Mouse (Mus musculus): ENCODE measurements around the gene Stpg3. TPM values are rescaled to one million over a fixed set of nuclear protein-coding genes. Genes with fewer than 3 reads are reported as not detected.

Stpg3 gene
- total RNA-seq, 2 experiments from 2014 or later = 0.37 to 0.40 TPM

- DNase-seq (ENCODE audit: low spot score in 2 of 2) = no peak
These were observed 23.1 kb upstream of the Stpg3 start for GRCm38 (mm10) chr2:25237522-25237921.

DNA sequence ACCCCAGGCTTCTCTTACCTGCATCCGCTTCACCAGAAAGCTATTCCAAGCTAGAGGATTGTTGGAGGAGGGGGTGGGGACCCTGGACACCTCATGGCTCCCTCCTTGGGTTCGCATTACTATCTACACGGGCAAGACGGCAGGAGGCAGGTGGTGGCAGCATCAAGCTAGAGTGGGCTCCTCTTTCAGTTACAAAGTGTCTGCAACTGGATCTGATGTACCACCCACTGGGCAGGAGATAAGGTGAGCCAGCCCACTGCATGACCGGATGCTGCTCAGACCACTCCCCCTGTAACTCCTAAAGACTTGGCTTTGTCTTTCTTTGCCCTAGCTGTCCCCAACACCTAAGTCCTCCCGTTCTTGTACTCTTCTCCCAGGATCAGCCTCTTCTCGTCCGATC lies 22.2 kb upstream of the Stpg3 start, which contains the start of gene Rnf224:
Gene Rnf224, minus strand, starts transcription at position 174 of the 400 bp plus-strand sequence.
- no peak for DNase-seq (ENCODE audit: low spot score in 2 of 2)

DNA sequence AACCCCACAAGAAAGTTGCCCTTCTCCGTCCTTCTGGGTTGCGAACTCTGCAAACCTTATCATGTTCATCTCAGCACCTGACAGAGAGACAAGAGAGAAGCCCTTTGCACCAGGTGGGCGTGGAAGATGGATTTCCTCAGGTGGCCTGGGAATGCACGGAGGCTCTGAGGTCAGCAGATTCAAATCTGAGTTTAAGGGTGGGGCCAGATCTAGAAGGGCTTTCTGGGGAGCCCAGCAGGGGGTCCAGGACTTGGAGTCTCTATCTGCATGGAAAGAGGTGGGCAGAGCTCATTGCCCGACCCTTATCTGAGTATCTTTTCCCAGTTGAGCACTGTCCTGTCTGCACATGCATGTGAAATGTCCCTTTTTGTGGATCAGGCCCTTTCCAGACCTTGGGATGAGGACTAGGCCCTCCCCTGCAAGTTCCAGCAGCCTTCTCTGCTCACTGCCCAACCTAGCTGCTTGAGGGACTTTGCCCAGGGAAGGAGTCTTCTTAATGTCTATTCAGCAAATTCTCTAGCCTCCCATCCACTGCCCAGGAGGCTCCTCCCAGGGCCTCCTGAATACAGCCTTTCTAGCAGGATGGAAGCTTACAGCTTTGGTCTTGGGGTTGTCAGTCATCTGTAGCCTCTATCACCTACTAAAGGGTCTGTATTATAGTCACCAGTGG lies 20.2 kb upstream of the Stpg3 start:
- DNase-seq (ENCODE audit: low spot score in 2 of 2) = no peak

DNA sequence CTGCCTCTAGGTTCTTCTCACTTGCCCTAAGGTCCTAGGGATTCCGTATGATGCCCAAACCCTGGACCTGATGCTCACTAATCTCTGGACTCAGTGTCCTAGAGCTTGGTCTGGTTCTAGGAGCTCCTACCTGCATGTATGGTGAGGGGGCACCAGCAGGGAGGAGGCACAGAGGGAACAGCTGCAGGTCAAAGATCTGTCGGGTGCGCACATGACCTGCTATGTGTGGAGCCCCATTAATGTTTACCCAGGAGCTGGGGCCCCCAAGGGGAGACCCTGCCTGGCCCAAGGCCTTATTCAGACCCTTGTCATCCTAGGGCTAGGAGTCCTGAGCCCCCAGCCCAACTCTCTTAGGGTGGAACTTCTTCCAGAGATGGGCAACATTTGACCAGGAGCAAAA lies 19.6 kb upstream of the Stpg3 start, which contains the start of gene Slc34a3:
Gene Slc34a3, minus strand, starts transcription at position 315 of the 400 bp plus-strand sequence.
- DNase-seq (ENCODE audit: low spot score in 2 of 2) = no peak

DNA sequence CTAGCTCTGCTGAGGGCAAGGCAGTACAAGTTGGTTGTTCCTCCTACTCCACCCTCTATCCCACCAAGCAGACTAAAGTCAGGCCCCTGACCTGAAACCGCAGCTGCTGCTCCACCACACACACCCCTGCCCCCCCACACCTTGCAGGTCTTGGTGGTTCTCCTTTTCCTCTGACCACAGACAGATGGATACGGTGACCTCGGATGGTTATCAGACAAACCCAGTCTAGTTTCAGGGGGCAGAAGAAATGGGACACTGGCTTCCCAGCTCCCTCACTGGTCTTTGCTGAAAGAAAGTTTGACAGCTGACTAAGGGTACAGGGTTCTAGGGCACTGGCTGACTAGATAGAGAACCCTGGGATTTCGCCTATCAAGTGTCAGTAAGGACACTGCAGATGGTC lies 19.0 kb upstream of the Stpg3 start:
- no peak for DNase-seq (ENCODE audit: low spot score in 2 of 2)

DNA sequence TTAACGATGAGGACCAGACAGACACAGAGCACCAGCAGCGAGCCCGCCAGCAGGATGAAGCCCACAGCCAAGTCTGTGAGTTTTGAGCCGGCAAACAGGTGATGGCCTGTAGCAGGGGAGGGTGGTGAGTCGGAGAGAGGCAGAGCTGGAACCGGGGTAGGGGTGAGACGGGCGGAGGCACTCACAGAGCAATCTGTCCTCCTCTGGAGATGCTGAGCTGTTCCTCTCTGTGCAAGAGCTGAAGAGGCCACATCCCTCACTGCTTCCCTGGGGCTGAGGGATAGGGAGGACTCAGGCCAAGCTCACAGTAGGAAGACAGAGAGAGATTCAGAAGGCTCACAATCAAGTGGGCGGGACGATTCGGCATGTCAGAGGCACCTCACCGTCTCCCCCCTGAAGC lies 16.6 kb upstream of the Stpg3 start:
- DNase-seq (ENCODE audit: low spot score in 2 of 2) = no peak

DNA sequence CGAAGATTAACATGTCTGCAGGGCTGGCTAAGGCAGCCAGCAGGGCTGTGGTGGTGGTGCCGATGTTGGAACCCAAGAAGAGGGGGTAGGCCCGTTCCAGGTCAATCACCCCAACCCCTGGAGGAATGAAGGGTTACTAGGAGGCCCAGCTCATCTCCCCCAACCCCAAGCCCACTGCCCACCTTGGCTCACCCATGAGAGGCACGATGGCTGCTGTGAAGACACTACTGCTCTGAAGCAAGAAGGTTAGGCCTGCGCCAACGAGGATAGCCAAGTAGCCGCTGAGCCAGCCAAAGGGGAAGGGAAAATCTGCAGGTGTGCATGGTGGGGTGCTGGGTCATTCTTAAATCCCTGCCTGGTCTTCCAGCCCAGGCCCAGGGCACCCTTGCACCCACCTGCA lies 16.1 kb upstream of the Stpg3 start:
- DNase-seq (ENCODE audit: low spot score in 2 of 2) = no peak

GRCm38 (mm10) chr2:25229582-25229981 lies 15.1 kb upstream of the Stpg3 start:
- no peak for DNase-seq (ENCODE audit: low spot score in 2 of 2)

DNA sequence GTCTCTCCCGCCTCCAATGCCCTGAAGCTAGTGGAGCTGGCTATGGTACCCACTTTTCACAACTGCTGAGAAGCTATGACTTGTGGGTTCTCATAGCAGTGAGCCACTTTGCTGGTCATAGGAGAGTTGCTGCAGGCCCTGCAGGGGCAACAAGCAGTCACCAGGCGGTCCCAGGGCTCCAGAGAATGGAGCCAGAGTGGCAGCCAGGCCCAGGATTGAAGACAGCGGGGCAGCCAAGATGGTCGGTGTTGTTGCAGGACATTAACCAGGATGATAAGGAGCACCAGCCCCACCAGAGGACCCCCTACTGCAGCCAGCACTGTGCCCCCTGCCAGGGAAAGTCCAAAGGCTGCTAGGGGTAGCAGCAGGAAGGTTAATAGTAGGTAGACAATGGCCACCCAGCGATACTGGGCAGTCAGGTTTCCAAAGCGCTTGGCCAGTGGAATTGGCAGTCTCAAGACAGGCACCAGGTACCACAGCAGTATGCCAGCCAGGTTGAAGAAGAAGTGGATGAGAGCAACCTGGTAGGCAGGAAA lies 14.6 kb upstream of the Stpg3 start:
- DNase-seq (ENCODE audit: low spot score in 2 of 2) = no peak

- peak; percentile 79 to 81 for DNase-seq (ENCODE audit: low spot score in 2 of 2)
These were observed 14.0 kb upstream of the Stpg3 start for GRCm38 (mm10) chr2:25228431-25228889.

GRCm38 (mm10) chr2:25227406-25227805 lies 13.0 kb upstream of the Stpg3 start:
- no peak for DNase-seq (ENCODE audit: low spot score in 2 of 2)

- DNase-seq (ENCODE audit: low spot score in 2 of 2) = no peak
These were observed 12.4 kb upstream of the Stpg3 start for GRCm38 (mm10) chr2:25226864-25227263.

- no peak for DNase-seq (ENCODE audit: low spot score in 2 of 2)
These were observed 11.5 kb upstream of the Stpg3 start for GRCm38 (mm10) chr2:25225811-25226379.

- DNase-seq (ENCODE audit: low spot score in 2 of 2) = peak; percentile 95 to 98
These were observed 10.6 kb upstream of the Stpg3 start for GRCm38 (mm10) chr2:25224766-25225752.

- no peak for DNase-seq (ENCODE audit: low spot score in 2 of 2)
These were observed 10.0 kb upstream of the Stpg3 start, which contains the start of gene Tubb4b for GRCm38 (mm10) chr2:25224492-25224765. Gene Tubb4b, minus strand, starts transcription at chr2:25224702.

DNA sequence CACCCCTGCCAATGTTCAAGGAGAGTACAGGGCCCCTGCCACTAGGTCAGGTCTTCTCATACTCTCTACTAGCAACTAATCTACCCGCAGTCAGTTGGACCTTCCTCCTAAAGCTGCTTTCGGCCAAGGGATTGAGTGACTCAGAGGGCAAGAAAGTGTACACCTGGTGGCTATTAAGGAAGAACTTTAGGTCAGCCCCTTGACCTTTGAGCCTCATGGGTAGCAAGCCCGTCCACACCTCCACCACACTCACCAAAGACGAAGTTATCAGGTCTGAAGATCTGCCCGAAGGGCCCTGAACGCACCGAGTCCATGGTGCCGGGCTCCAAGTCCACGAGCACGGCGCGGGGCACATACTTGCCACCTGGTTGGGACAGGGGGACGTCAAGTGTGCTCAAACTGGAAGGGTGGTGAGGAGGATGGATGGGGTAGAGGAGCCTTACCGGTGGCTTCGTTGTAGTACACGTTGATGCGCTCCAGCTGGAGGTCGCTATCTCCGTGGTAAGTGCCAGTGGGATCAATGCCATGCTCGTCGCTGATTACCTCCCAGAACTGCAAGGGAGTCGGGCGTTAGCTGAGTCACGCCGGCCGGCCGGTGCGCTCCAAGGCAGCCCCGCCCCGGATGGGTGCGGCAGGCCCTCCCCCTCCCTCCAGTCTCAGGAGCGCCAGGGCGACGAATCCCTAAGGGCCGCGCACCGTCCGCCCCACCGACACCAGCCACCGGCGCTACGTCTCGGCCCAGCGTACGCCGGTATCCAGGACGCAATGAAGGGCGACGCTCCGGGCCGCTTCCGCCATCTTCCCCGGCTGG lies 9.4 kb upstream of the Stpg3 start:
- peak; percentile 74 to 77 for DNase-seq (ENCODE audit: low spot score in 2 of 2)

GRCm38 (mm10) chr2:25221331-25221772 lies 6.9 kb upstream of the Stpg3 start:
- DNase-seq (ENCODE audit: low spot score in 2 of 2) = no peak

GRCm38 (mm10) chr2:25218445-25218844 lies 4.0 kb upstream of the Stpg3 start, which contains the start of gene Fam166a:
Gene Fam166a, plus strand, starts transcription at chr2:25218745.
- no peak for DNase-seq (ENCODE audit: low spot score in 2 of 2)

DNA sequence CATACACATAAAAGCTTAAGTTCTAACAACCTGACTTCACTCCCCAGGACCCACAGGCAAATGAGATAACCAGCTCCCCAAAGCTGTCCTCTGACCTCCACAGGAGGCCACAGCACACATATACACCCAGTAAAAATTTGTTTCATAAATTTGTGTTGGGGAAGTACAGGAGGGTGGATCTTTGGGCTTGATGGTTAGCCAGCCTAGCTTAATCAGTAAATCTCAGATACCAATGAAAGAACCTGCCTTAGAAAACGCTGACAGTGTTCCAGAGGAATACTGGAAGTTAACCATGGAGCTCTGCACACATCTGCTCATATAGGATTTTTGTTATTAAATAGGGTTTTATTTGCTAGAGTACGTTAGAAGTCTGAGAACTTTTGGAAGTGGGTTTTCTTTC lies 3.2 kb upstream of the Stpg3 start:
- DNase-seq (ENCODE audit: low spot score in 2 of 2) = no peak

DNA sequence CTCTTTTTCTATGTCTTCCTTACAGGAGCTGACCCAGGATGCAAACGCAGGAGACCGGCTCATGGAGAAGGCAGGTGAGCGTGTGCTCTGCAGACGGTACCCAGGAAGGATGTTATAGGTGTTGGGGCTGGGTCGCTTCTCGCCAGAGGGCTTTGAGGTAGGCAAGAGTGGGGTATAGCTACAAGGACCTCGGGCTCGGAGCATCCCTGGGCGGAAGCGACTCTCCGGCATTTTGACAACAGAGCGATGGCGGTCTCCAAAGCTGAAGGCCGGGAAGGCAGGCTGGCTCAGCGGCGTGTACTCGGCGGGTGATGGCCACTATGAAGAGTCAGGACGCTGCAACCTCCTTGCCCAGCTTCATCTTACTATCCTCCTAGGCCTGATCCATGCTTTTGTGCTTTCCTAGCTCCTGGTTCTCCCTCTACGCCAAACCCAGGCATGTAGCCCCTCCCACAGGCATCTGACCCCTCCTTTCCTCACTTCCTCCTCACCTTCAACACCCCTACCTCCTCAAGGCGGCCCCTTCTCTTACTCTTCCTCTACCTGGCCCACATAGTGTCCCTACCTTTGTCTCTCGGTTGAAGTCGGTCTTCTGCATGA lies 1.1 kb downstream of the Stpg3 start:
- no peak for DNase-seq (ENCODE audit: low spot score in 2 of 2)
